Comparison of ENCODE assay signal across 17 mouse cellular contexts in the genomic region with DNA sequence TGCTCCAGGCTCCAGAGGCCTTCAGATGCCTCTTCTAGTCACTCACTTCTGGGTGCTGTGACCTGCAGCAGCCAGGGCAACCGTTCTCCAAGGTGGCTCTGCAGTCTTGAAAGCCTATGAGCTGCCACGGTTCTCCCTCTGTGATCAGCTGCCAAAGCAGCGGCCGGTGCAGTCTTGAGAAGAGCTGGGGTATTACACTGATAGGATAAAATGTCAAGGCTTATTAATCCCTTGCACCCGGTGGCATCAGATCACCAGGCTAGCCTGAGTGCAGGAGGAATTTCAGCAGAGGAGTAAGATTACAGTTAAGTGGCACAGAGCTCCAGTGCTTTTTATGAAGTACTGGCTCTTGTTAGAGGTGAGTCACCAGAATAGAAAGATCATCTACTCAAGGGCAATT. TPM values are rescaled to one million over a fixed set of nuclear protein-coding genes. Genes with fewer than 3 reads are reported as not detected.
DNase-seq lines count a peak whose midpoint lies in the region; ATAC-seq and TF ChIP-seq lines count a peak whose summit lies in the region.
"Had no signal": no experiment of that assay in that cellular context is flagged by ENCODE, and none has a peak within 500 bp of the region (broad histone marks: within the 10 kb centered on the region; RNA-seq: fewer than 3 reads in every experiment).

No protein-coding gene starts in this region.

- H3K27ac ChIP-seq in heart, embryonic 14.5 days (replicated peaks in 1 of 2; ENCODE audit: control insufficient read depth in 1 of 2, insufficient read depth in 1 of 2, low read depth in 2 of 2, low read length in 2 of 2): peak overlapping the region; percentile 64 to 65
- H3K27ac ChIP-seq in hindbrain, postnatal 0 days: no peak overlapping the region
- H3K27ac ChIP-seq: embryonic facial prominence, embryonic 15.5 days; forebrain, embryonic 15.5 days; limb, embryonic 10.5 days; liver, embryonic 15.5 days; neural tube, embryonic 12.5 days had no signal

- no peaks in the 10 kb centered on the region for H3K27me3 ChIP-seq in heart, embryonic 14.5 days (ENCODE audit: control insufficient read depth, insufficient read depth, low read length)
- H3K27me3 ChIP-seq in hindbrain, postnatal 0 days (ENCODE audit: insufficient read depth, low read length): no peaks in the 10 kb centered on the region
- H3K27me3 ChIP-seq: embryonic facial prominence, embryonic 15.5 days; forebrain, embryonic 15.5 days; liver, embryonic 15.5 days; neural tube, embryonic 12.5 days had no signal

- H3K9ac ChIP-seq in heart, embryonic 14.5 days (ENCODE audit: low read length): no peak overlapping the region
- H3K9ac ChIP-seq in hindbrain, postnatal 0 days (replicated peaks; ENCODE audit: low read length): no peak overlapping the region
- H3K9ac ChIP-seq: embryonic facial prominence, embryonic 15.5 days; forebrain, embryonic 15.5 days; liver, embryonic 15.5 days; neural tube, embryonic 12.5 days had no signal

- H3K4me2 ChIP-seq in heart, embryonic 14.5 days (ENCODE audit: low read length): 0 out of 2 replicates have a peak overlapping the region, but pooled peaks have one; percentile 16
- H3K4me2 ChIP-seq in hindbrain, postnatal 0 days (ENCODE audit: low read depth, low read length): no peak overlapping the region
- H3K4me2 ChIP-seq: embryonic facial prominence, embryonic 15.5 days; forebrain, embryonic 15.5 days; liver, embryonic 15.5 days; neural tube, embryonic 12.5 days had no signal

- H3K36me3 ChIP-seq in heart, embryonic 14.5 days (ENCODE audit: control insufficient read depth, insufficient read depth, low read length): no peaks in the 10 kb centered on the region
- no peaks in the 10 kb centered on the region for H3K36me3 ChIP-seq in hindbrain, postnatal 0 days (ENCODE audit: insufficient read depth, low read length)
- H3K36me3 ChIP-seq: embryonic facial prominence, embryonic 15.5 days; forebrain, embryonic 15.5 days; limb, embryonic 10.5 days; liver, embryonic 15.5 days; neural tube, embryonic 12.5 days had no signal

- H3K4me3 ChIP-seq in heart, embryonic 14.5 days (ENCODE audit: control insufficient read depth in 1 of 2, insufficient read depth in 1 of 2, low read depth in 1 of 2, low read length in 2 of 2): no peak overlapping the region
- no peak overlapping the region for H3K4me3 ChIP-seq in hindbrain, postnatal 0 days (ENCODE audit: low read length)
- H3K4me3 ChIP-seq: embryonic facial prominence, embryonic 15.5 days; forebrain, embryonic 15.5 days; limb, embryonic 10.5 days; liver, embryonic 15.5 days; neural tube, embryonic 12.5 days had no signal

- intact Hi-C loops in heart, postnatal 36 days (cut with DNase I): no loop called here

- no peaks in the 10 kb centered on the region for H3K9me3 ChIP-seq in heart, embryonic 14.5 days (ENCODE audit: control insufficient read depth, low read length)
- H3K9me3 ChIP-seq in hindbrain, postnatal 0 days (ENCODE audit: low read length): no peaks in the 10 kb centered on the region
- H3K9me3 ChIP-seq: embryonic facial prominence, embryonic 15.5 days; forebrain, embryonic 15.5 days; limb, embryonic 10.5 days; liver, embryonic 15.5 days; neural tube, embryonic 12.5 days had no signal

- no peak for ATAC-seq in heart, embryonic 14.5 days (ENCODE audit: insufficient number of reproducible peaks, insufficient read depth, low FRiP score, low read depth)
- no peak for ATAC-seq in hindbrain, postnatal 0 days
- ATAC-seq: forebrain, embryonic 15.5 days; intestine, embryonic 16.5 days had no signal

- peaks cover 5 to 10% of the 10 kb centered on the region in 2 experiments; a peak in 3 of 4 replicates for H3K4me1 ChIP-seq in heart, embryonic 14.5 days (ENCODE audit: control insufficient read depth in 2 of 2, insufficient read depth in 2 of 2, low read length in 2 of 2)
- H3K4me1 ChIP-seq in hindbrain, postnatal 0 days (ENCODE audit: insufficient read depth, low read length): no peaks in the 10 kb centered on the region
- H3K4me1 ChIP-seq: embryonic facial prominence, embryonic 15.5 days; forebrain, embryonic 15.5 days; liver, embryonic 15.5 days; neural tube, embryonic 12.5 days had no signal

- DNase-seq in heart, adult 11 months: peak; percentile 86
- no peak for DNase-seq in heart, postnatal 36 days
- DNase-seq in retina, adult 2 months (ENCODE audit: low read depth, low spot score): peak; percentile 6
- DNase-seq in retina, embryonic 14.5 days (ENCODE audit: low spot score): no peak
- no peak for DNase-seq in spleen, postnatal 36 days (ENCODE audit: low spot score in 2 of 2)
- DNase-seq in layer of hippocampus, postnatal 25 days (ENCODE audit: extremely low spot score in 1 of 2, low spot score in 1 of 2): no peak
- DNase-seq in hindbrain, postnatal 0 days (ENCODE audit: low spot score): no peak
- DNase-seq: lung, postnatal 4 days; midbrain, embryonic 14.5 days; right cerebral cortex, postnatal 14 days had no signal

- WGBS in heart, embryonic 14.5 days: 27% methylated on average over 5 of the region's 5 CpGs
- WGBS in hindbrain, postnatal 0 days: 62% methylated on average over 5 of the region's 5 CpGs

- no peak for TF ChIP-seq CTCF in hindbrain, postnatal 0 days (IDR thresholded peaks at IDR 0.05; ENCODE audit: low read depth)

RNA-seq across cellular contexts. Expression of gene Frzb, which starts 39.4 kb away (rescaled TPM):
- total RNA-seq in heart, postnatal 36 days (2021): 1 to 10 TPM; 5.3 to 5.9 TPM
- polyA plus RNA-seq in heart, embryonic 14.5 days (2014; fragmentation: Nextera tagmentation; extraction: Ambion mirVana): 6.6 and 6.8 TPM in 2 replicates
- total RNA-seq in layer of hippocampus, postnatal 25 days (2021): 10 to 100 TPM; 28.1 to 34.4 TPM
- total RNA-seq in hindbrain, postnatal 0 days (2014; rRNA removed): 9.5 and 10.6 TPM in 2 replicates
- polyA plus RNA-seq in hindbrain, postnatal 0 days (2015; fragmentation: Nextera tagmentation; extraction: Ambion mirVana): 9.3 and 9.9 TPM in 2 replicates

Comparison
In these comparisons a context has a peak if more than half of its experiments do, and no peak if none do; other contexts are left out.
1. DNase-seq: peak in heart, adult 11 months (single experiment) and retina, adult 2 months (single experiment); none in heart, postnatal 36 days (0 of 2), retina, embryonic 14.5 days (single experiment), spleen, postnatal 36 days (0 of 2), layer of hippocampus, postnatal 25 days (0 of 2) and hindbrain, postnatal 0 days (single experiment).